11 mouse cellular contexts compared by ENCODE assay signal in the genomic region with DNA sequence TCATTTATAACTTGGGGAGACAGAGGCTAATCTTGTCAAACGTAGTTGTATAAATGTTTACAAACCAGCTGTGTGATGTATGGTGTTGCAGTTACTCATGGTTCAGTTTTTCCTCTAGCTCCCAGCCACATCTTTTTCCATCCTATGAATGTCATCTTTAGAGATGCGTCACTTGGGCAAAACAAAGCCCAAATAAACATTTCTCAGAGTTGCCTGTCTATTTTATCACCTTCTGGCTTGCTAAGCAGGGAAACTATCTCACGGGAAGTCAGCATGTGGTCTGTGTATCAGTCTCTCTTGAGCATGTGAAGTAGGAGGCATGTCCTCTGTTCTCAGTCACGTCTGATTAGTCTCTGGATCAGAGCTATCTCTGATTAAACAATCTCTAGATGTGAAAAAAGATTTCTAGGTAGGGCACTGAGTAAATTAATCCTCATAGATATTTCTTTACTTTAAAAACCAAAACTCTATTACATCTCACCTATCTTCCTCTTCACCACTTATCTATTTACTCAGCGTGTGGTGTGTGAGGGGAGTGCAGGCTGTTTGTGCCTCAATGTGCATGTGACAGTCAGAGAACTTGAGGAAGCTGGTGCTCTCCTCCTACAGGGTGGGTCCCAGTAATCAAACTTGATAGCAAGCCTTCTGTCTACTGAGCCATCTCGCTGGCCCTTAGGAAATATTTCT. TPM values are rescaled to one million over a fixed set of nuclear protein-coding genes. Genes with fewer than 3 reads are reported as not detected.
DNase-seq lines count a peak whose midpoint lies in the region; ATAC-seq lines count a peak whose summit lies in the region.
"Had no signal": no experiment of that assay in that cellular context is flagged by ENCODE, and none has a peak within 500 bp of the region (broad histone marks: within the 10 kb centered on the region; RNA-seq: fewer than 3 reads in every experiment).

No protein-coding gene starts in this region.

- no peak overlapping the region for H3K9ac ChIP-seq in lung, embryonic 16.5 days (ENCODE audit: low read length)
- peak overlapping the region; percentile 2; the same call in 1 of the 2 replicates for H3K9ac ChIP-seq in liver, embryonic 11.5 days (ENCODE audit: low read depth, low read length)

- peaks cover 17% of the 10 kb centered on the region for H3K4me1 ChIP-seq in lung, embryonic 16.5 days (replicated peaks; ENCODE audit: control insufficient read depth, insufficient read depth, low read length)
- H3K4me1 ChIP-seq in liver, embryonic 11.5 days (replicated peaks; ENCODE audit: control insufficient read depth, insufficient read depth, low read length): peaks cover 30% of the 10 kb centered on the region

- H3K4me3 ChIP-seq in lung, embryonic 16.5 days (ENCODE audit: low read length): no peak overlapping the region
- no peak overlapping the region for H3K4me3 ChIP-seq in liver, embryonic 11.5 days (ENCODE audit: low read depth, low read length)
- H3K4me3 ChIP-seq: heart, adult 2 months had no signal

- H3K9me3 ChIP-seq in lung, embryonic 16.5 days (ENCODE audit: control insufficient read depth, low read length): no peaks in the 10 kb centered on the region
- no peaks in the 10 kb centered on the region for H3K9me3 ChIP-seq in liver, embryonic 11.5 days (ENCODE audit: control insufficient read depth, low read length)

- H3K36me3 ChIP-seq in lung, embryonic 16.5 days (ENCODE audit: control insufficient read depth, insufficient read depth, low read length): no peaks in the 10 kb centered on the region
- H3K36me3 ChIP-seq in liver, embryonic 11.5 days (ENCODE audit: control insufficient read depth, insufficient read depth, low read length): peaks cover 9% of the 10 kb centered on the region; the same call in 1 of the 2 replicates

- no peak for DNase-seq in lung, postnatal 36 days
- no peak for DNase-seq in liver, embryonic 11.5 days (ENCODE audit: low spot score)
- DNase-seq in cerebellum, postnatal 4 days (ENCODE audit: low spot score in 2 of 2): no peak
- no peak for DNase-seq in urinary bladder, postnatal 10 days (ENCODE audit: low spot score)
- no peak for DNase-seq in right cerebral cortex, postnatal 36 days (ENCODE audit: low spot score in 2 of 2)
- DNase-seq: cerebellum, adult 11 months; heart, adult 2 months; layer of hippocampus, adult 9-11 months had no signal

- peak overlapping the region; percentile 81 for H3K27ac ChIP-seq in lung, embryonic 16.5 days (ENCODE audit: low read length)
- peak overlapping the region; percentile 75 for H3K27ac ChIP-seq in liver, embryonic 11.5 days (ENCODE audit: low read depth, low read length)

- no peak overlapping the region for H3K4me2 ChIP-seq in lung, embryonic 16.5 days (ENCODE audit: low read depth, low read length)
- H3K4me2 ChIP-seq in liver, embryonic 11.5 days: peak overlapping the region; percentile 48

- WGBS in lung, embryonic 16.5 days: 49% methylated on average over 6 of the region's 6 CpGs
- WGBS in liver, embryonic 11.5 days: 40% methylated on average over 6 of the region's 6 CpGs

- peak; percentile 20; the same call in 1 of the 2 replicates for ATAC-seq in lung, embryonic 16.5 days (ENCODE audit: low read depth)
- ATAC-seq in activated CD4-positive, CD25-positive, alpha-beta regulatory T cell, adult 4 months: peak; percentile 71
- peak; percentile 86 for ATAC-seq in liver, embryonic 11.5 days (replicated peaks; ENCODE audit: low FRiP score)
- ATAC-seq: forebrain, embryonic 14.5 days had no signal

- H3K27me3 ChIP-seq in lung, embryonic 16.5 days (ENCODE audit: control insufficient read depth, insufficient read depth, low read depth, low read length): no peaks in the 10 kb centered on the region
- H3K27me3 ChIP-seq in liver, embryonic 11.5 days (replicated peaks; ENCODE audit: control insufficient read depth, insufficient read depth, low read length): no peaks in the 10 kb centered on the region

RNA-seq across cellular contexts. Expression of a gene that starts 19.6 kb away (rescaled TPM):
- 34.5 and 38.9 TPM in 2 replicates for polyA plus RNA-seq in lung, embryonic 16.5 days (2015; fragmentation: Nextera tagmentation; extraction: Ambion mirVana)
- 10 to 100 TPM; 14.0 to 17.8 TPM for polyA plus RNA-seq in activated CD4-positive, CD25-positive, alpha-beta regulatory T cell, adult 4 months (2017; shearing (Covaris generic))
- polyA plus RNA-seq in liver, embryonic 11.5 days (2014; fragmentation: Nextera tagmentation; extraction: Ambion mirVana): 46.1 and 48.4 TPM in 2 replicates

RNA-seq across cellular contexts. Expression of a gene that starts 19.7 kb away (rescaled TPM):
- 169 and 177 TPM in 2 replicates for polyA plus RNA-seq in lung, embryonic 16.5 days (2015; fragmentation: Nextera tagmentation; extraction: Ambion mirVana)
- polyA plus RNA-seq in activated CD4-positive, CD25-positive, alpha-beta regulatory T cell, adult 4 months (2017; shearing (Covaris generic)): 100 to 1,000 TPM; 137 to 147 TPM
- 151 and 179 TPM in 2 replicates for polyA plus RNA-seq in liver, embryonic 11.5 days (2014; fragmentation: Nextera tagmentation; extraction: Ambion mirVana)

RNA-seq across cellular contexts. Expression of a gene that starts 46.2 kb away (rescaled TPM):
- polyA plus RNA-seq in lung, embryonic 16.5 days (2015; fragmentation: Nextera tagmentation; extraction: Ambion mirVana): 15.6 and 17.7 TPM in 2 replicates
- polyA plus RNA-seq in activated CD4-positive, CD25-positive, alpha-beta regulatory T cell, adult 4 months (2017; shearing (Covaris generic)): 10 to 100 TPM; 32.7 to 38.6 TPM
- 46.4 and 49.1 TPM in 2 replicates for polyA plus RNA-seq in liver, embryonic 11.5 days (2014; fragmentation: Nextera tagmentation; extraction: Ambion mirVana)

Comparison
In these comparisons a context has a peak if more than half of its experiments do, and no peak if none do; other contexts are left out.
1. ATAC-seq: peak in every context shown above with its lines; median percentile 86 in liver, embryonic 11.5 days; 71 in activated CD4-positive, CD25-positive, alpha-beta regulatory T cell, adult 4 months; 20 in lung, embryonic 16.5 days.